Mouse (Mus musculus): ENCODE data around the gene Pptc7. TPM values are rescaled to one million over a fixed set of nuclear protein-coding genes. Genes with fewer than 3 reads are reported as not detected.
A peak's percentile ranks its signal among the peaks of the same experiment; 100 is the strongest.

The Pptc7 gene
- polyA plus RNA-seq, 1 experiment = 7.2 TPM

DNA sequence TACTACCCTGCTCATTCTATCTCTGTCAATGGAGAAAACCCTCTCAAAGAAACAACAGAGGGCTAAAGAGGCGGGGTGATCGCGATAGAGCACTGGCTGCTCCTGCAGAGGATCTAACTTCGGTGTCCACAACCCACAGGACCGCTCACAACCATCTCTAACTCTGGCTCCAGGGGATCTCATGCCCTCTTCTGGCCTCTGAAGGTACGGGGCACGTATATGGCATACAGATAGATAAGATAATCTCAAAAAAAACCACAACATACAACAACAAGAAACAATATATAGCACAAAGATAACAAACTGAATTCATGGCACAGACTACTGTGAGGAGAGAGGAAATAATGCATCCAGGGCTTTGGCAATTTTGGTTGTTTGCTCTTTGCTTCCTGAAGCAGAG is 22.1 kb upstream of the Pptc7 start:
- TF ChIP-seq CTCF (IDR thresholded peaks at IDR 0.05; ENCODE audit: control insufficient read depth, insufficient read depth, low read length) (peak; percentile 62), POLR2A (IDR thresholded peaks at IDR 0.05; ENCODE audit: borderline replicate concordance, control insufficient read depth, low read depth, low read length) (no peak)
- H3K4me1 ChIP-seq (ENCODE audit: control insufficient read depth, insufficient read depth, low read length) = peaks cover 5% of the 10 kb centered on the region; the same call in 1 of the 2 replicates
- 0 out of 2 replicates have a peak overlapping the region, but pooled peaks have one; percentile 8 for H3K27ac ChIP-seq (ENCODE audit: control insufficient read depth, insufficient read depth, low read depth, low read length, poor library complexity)
- 33% methylated on average over 7 of the region's 7 CpGs for WGBS
- no peak overlapping the region for H3K4me3 ChIP-seq (replicated peaks; ENCODE audit: control insufficient read depth, low read depth, low read length)

DNA sequence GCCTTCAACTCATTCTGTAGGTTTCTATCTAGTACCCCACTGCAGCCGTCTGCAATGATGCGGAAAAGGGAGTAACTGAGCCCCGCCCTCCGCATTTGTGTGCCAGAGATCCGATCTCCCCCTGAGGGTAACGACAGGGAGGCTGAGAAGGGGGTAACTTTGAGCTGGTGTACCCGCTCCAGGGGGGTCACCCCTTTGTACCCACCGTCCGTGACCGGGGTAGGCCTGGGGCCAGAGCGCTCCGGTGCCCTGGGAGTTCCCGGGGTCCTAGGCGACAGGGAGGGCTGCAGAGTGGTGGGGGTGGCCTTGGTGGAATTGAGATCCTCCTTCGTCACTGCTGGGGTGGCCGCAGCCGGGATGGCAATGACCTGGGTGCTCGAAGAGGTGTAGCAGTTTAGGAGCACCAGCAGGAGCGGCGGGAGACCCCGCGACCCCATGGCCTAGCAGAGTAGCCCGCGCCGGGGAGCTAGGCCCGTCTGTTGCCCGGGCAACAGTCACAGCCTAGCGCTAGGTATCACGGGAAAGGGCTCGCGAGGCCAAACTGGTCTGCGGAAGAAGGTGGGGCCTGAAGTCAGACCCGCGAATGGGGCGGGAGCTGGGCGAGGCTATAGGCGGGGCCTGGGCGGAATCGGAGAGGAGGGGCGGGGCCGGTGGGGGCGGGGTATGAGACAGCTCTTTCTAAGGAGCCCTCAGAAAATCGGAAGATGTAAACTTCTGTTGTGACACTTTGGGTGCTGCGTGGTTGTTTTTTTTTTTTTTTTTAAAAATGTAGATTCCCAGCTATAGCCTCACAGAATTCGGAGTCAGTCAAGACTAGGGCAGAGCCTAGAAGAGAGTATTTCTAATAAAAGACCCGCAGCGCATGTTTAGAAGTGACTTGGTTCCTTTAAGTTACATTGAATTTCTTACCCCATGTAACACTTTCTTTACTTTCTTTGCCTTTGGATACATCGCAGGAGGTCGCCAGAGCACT is 19.9 kb upstream of the Pptc7 start, which contains the start of gene Tctn1:
Gene Tctn1 (minus strand): TSS at position 528 of the 973 bp plus-strand sequence.
- Histone ChIP-seq H3K4me1 (ENCODE audit: control insufficient read depth, insufficient read depth, low read length) (peaks cover 10% of the 10 kb centered on the region), H3K4me3 (replicated peaks; ENCODE audit: control insufficient read depth, low read depth, low read length) (peak within 1 kb of the TSS; percentile 87), H3K27ac (ENCODE audit: control insufficient read depth, insufficient read depth, low read depth, low read length, poor library complexity) (peak within 1 kb of the TSS; percentile 49)
- TF ChIP-seq CTCF (IDR thresholded peaks at IDR 0.05; ENCODE audit: control insufficient read depth, insufficient read depth, low read length) (no peak), POLR2A (IDR thresholded peaks at IDR 0.05; ENCODE audit: borderline replicate concordance, control insufficient read depth, low read depth, low read length) (peak; percentile 55; the same call in 1 of the 2 replicates)
- WGBS = under 1% methylated on average over 49 of the region's 49 CpGs

DNA sequence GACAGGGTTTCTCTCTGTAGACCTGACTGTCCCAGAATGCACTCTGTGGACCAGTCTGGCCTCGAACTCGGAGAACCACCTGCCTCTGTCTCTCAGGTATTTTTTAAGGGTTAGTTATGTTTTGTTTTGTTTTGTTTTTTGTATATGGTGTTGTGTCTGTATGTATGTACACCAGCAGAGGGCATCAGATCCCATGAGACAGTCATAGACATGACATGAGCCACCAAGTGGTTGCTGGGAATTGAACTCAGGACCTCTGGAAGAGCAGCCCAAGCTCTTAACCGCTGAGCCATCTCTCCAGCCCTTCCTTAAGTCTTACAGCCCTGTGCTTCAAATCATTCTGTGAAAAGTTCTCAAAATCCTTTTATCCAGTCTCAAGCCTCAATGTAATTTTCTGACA is 19.0 kb upstream of the Pptc7 start:
- no peak overlapping the region for H3K27ac ChIP-seq (ENCODE audit: control insufficient read depth, insufficient read depth, low read depth, low read length, poor library complexity)
- WGBS = 61% methylated on average over 3 of the region's 3 CpGs
- no peak for TF ChIP-seq CTCF (IDR thresholded peaks at IDR 0.05; ENCODE audit: control insufficient read depth, insufficient read depth, low read length)
- peaks cover 12% of the 10 kb centered on the region for H3K4me1 ChIP-seq (ENCODE audit: control insufficient read depth, insufficient read depth, low read length)
- no peak overlapping the region for H3K4me3 ChIP-seq (replicated peaks; ENCODE audit: control insufficient read depth, low read depth, low read length)

DNA sequence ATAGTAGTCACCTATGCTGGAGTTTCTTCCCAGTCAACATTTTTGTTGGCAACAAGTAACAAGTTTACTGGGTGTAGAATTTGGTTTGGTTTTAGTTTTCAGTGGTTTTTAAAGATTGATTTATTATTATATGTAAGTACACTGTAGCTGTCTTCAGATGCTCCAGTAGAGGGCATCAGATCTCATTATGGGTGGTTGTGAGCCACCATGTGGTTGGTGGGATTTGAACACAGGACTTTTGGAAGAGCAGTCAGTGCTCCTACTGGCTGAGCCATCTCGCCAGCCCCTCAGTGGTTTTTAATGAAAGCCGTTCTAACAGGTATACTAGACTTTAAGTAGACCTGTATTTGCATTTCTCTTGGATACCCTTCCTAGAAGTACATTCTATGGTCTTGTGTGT is 18.2 kb upstream of the Pptc7 start:
- Histone ChIP-seq H3K27ac (ENCODE audit: control insufficient read depth, insufficient read depth, low read depth, low read length, poor library complexity) (no peak overlapping the region), H3K4me1 (ENCODE audit: control insufficient read depth, insufficient read depth, low read length) (peaks cover 12% of the 10 kb centered on the region), H3K4me3 (replicated peaks; ENCODE audit: control insufficient read depth, low read depth, low read length) (no peak overlapping the region)
- no peak for TF ChIP-seq CTCF (IDR thresholded peaks at IDR 0.05; ENCODE audit: control insufficient read depth, insufficient read depth, low read length)
- WGBS = 77% methylated on average over 2 of the region's 2 CpGs

DNA sequence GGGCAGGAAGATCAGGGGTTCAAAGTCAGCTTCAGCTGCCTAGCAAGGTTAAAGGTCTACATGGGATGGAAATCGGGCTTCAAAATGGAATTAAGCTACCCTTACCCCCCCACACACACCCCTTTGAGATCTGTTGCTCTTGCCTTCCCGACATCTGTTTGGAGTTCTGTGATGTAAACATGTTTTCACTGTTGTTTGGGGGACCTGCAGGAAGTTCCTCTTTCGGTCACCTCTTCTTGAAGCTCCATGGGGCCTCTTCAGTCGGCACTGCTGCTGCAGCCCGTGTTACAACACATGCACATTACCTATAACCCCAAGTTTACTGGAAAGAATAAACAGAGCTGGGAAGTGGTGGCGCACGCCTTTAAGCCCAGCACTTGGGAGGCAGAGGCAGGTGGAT is 17.0 kb upstream of the Pptc7 start:
- no peak overlapping the region for H3K4me3 ChIP-seq (replicated peaks; ENCODE audit: control insufficient read depth, low read depth, low read length)
- peaks cover 11% of the 10 kb centered on the region for H3K4me1 ChIP-seq (ENCODE audit: control insufficient read depth, insufficient read depth, low read length)
- TF ChIP-seq CTCF (IDR thresholded peaks at IDR 0.05; ENCODE audit: control insufficient read depth, insufficient read depth, low read length) (no peak), POLR2A (IDR thresholded peaks at IDR 0.05; ENCODE audit: borderline replicate concordance, control insufficient read depth, low read depth, low read length) (no peak)
- WGBS = 26% methylated on average over 7 of the region's 7 CpGs
- peak overlapping the region; percentile 37; the same call in 1 of the 2 replicates for H3K27ac ChIP-seq (ENCODE audit: control insufficient read depth, insufficient read depth, low read depth, low read length, poor library complexity)

DNA sequence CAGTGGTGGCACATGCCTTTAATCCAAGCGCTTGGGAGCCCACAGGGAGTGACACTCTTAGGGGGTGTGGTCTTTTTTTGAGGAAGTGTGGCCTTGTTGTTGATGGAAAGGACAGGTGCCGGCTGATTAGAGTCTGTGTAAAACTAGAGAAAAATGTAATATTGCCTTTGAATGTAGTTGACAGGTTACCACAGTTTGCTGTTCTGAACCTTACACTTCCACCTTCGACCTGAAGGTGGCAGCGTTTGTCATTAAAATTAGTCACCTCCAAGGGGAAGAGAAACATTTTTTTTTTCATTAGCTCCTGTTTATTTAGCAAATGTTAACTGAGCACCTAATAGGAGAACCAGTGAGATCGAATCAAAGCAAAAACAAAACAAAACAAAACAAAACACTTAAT is 16.3 kb upstream of the Pptc7 start:
- no peak overlapping the region for H3K4me3 ChIP-seq (replicated peaks; ENCODE audit: control insufficient read depth, low read depth, low read length)
- TF ChIP-seq CTCF (IDR thresholded peaks at IDR 0.05; ENCODE audit: control insufficient read depth, insufficient read depth, low read length) (no peak), POLR2A (IDR thresholded peaks at IDR 0.05; ENCODE audit: borderline replicate concordance, control insufficient read depth, low read depth, low read length) (no peak)
- H3K27ac ChIP-seq (ENCODE audit: control insufficient read depth, insufficient read depth, low read depth, low read length, poor library complexity) = peak overlapping the region; percentile 56; the same call in 1 of the 2 replicates
- 7% methylated on average over 5 of the region's 5 CpGs for WGBS
- peaks cover 11% of the 10 kb centered on the region for H3K4me1 ChIP-seq (ENCODE audit: control insufficient read depth, insufficient read depth, low read length)

DNA sequence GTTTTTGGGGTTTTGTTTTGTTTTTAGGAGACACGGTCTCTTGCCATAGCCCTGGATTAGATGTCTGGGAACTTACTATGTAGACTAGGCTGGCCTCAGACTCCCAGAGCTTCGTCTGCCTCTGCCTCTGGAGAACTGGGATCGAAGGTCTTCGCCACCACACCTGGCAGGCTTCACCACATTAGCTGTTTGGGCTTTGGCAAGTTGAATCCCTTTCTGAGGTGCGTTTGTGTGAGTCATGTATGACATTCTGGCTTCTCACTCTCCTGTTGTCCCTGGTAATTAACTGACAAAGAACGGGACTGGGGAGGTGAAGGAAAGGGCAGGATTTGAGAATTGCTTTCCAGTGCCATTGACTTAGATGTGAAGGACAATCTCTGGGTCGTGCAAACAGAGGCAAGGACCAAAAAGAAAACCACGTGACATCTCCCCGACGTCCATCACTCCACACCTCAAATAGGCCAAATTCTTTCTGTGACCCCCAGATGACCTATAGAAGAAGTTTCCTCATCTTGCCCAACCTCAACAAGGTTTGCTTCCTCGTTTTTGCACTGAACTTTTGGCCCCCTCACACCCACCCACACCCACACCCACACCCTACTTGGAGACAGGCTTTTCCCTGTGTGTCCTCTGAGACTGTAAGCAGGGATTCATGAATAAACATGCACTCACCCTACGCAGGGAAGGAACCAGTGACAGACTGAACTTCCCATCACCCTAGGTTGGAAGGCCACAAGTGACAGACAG is 15.1 kb upstream of the Pptc7 start:
- Histone ChIP-seq H3K4me1 (ENCODE audit: control insufficient read depth, insufficient read depth, low read length) (peaks cover 11% of the 10 kb centered on the region), H3K27ac (ENCODE audit: control insufficient read depth, insufficient read depth, low read depth, low read length, poor library complexity) (peak overlapping the region; percentile 14; the same call in 1 of the 2 replicates), H3K4me3 (replicated peaks; ENCODE audit: control insufficient read depth, low read depth, low read length) (no peak overlapping the region)
- TF ChIP-seq CTCF (IDR thresholded peaks at IDR 0.05; ENCODE audit: control insufficient read depth, insufficient read depth, low read length) (no peak), POLR2A (IDR thresholded peaks at IDR 0.05; ENCODE audit: borderline replicate concordance, control insufficient read depth, low read depth, low read length) (no peak)
- WGBS = 64% methylated on average over 12 of the region's 12 CpGs

- Histone ChIP-seq H3K27ac (ENCODE audit: control insufficient read depth, insufficient read depth, low read depth, low read length, poor library complexity) (no peak overlapping the region), H3K4me1 (ENCODE audit: control insufficient read depth, insufficient read depth, low read length) (peaks cover 9% of the 10 kb centered on the region), H3K4me3 (replicated peaks; ENCODE audit: control insufficient read depth, low read depth, low read length) (no peak overlapping the region)
- 82% methylated on average over 5 of the region's 5 CpGs for WGBS
- TF ChIP-seq POLR2A (IDR thresholded peaks at IDR 0.05; ENCODE audit: borderline replicate concordance, control insufficient read depth, low read depth, low read length) (no peak), CTCF (IDR thresholded peaks at IDR 0.05; ENCODE audit: control insufficient read depth, insufficient read depth, low read length) (no peak)
Observed at GRCm38 (mm10) chr5:122272821-122273220, 11.3 kb upstream of the Pptc7 start.
